Mouse (Mus musculus) activated CD4-positive, CD25-positive, alpha-beta regulatory T cell, adult 4 months (primary cell): ENCODE measurements around the gene Sumf2. TPM values are rescaled to one million over a fixed set of nuclear protein-coding genes. Genes with fewer than 3 reads are reported as not detected.
"Not testable (repeated sequence)": the region's sequence is repeated elsewhere in the genome, so short reads cannot be mapped to it uniquely, and the experiment has no call there.

Experiments used
- ATAC-seq: one replicate; pipeline ENCODE4 v1.8.0; 2017
- polyA plus RNA-seq, 2 experiments: library from polyadenylated mRNA; unstranded; fragments of 100-300 nt; shearing (Covaris generic); gene quantifications; one replicate each; pipeline ENCODE4 v1.2.1; 2017

Sumf2 gene
- 10 to 100 TPM; 12.3 to 17.1 TPM for polyA plus RNA-seq

- peak; percentile 98 for ATAC-seq
These were observed at the start of gene Sumf2 for GRCm38 (mm10) chr5:129846752-129847557. Gene Sumf2, plus strand, starts transcription at chr5:129846986.

- no peak for ATAC-seq
These were observed 1.9 kb upstream of the Sumf2 start for GRCm38 (mm10) chr5:129844848-129845247.

- ATAC-seq = no peak
These were observed 703 bp downstream of the Sumf2 start for GRCm38 (mm10) chr5:129847558-129847820.

GRCm38 (mm10) chr5:129855163-129855562, 8.4 kb downstream of the Sumf2 start:
- ATAC-seq = no peak

- no peak for ATAC-seq
These were observed 9.6 kb downstream of the Sumf2 start for GRCm38 (mm10) chr5:129856414-129856813.

- ATAC-seq = no peak
These were observed 15.5 kb downstream of the Sumf2 start for GRCm38 (mm10) chr5:129862325-129862724.

GRCm38 (mm10) chr5:129864467-129864866, 17.7 kb downstream of the Sumf2 start:
- no peak for ATAC-seq

- ATAC-seq = no peak
These were observed 19.1 kb downstream of the Sumf2 start for GRCm38 (mm10) chr5:129865841-129866240.

GRCm38 (mm10) chr5:129869238-129869995, 22.6 kb downstream of the Sumf2 start:
- no peak for ATAC-seq

GRCm38 (mm10) chr5:129871238-129871637, 24.5 kb downstream of the Sumf2 start:
- ATAC-seq = no peak

GRCm38 (mm10) chr5:129873942-129874341, 27.2 kb downstream of the Sumf2 start:
- ATAC-seq = no peak

- ATAC-seq = no peak
These were observed 28.3 kb downstream of the Sumf2 start for GRCm38 (mm10) chr5:129875098-129875497.

GRCm38 (mm10) chr5:129877731-129878455, 31.1 kb downstream of the Sumf2 start:
- ATAC-seq = no peak

- no peak for ATAC-seq
These were observed 32.2 kb downstream of the Sumf2 start for GRCm38 (mm10) chr5:129878946-129879345.

GRCm38 (mm10) chr5:129879888-129880287, 33.1 kb downstream of the Sumf2 start:
- no peak for ATAC-seq

- ATAC-seq = no peak
These were observed 39.5 kb downstream of the Sumf2 start for GRCm38 (mm10) chr5:129886271-129886670.

- ATAC-seq = peak; percentile 94
These were observed 40.3 kb downstream of the Sumf2 start, which contains the start of gene Chchd2 for GRCm38 (mm10) chr5:129886911-129887636. Gene Chchd2, minus strand, starts transcription at chr5:129887470.

GRCm38 (mm10) chr5:129890390-129890789, 43.6 kb downstream of the Sumf2 start:
- ATAC-seq = not testable (repeated sequence)

- ATAC-seq = peak; percentile 100
These were observed 48.7 kb downstream of the Sumf2 start, which contains the start of gene Zbed5 for GRCm38 (mm10) chr5:129895198-129896088. Gene Zbed5, plus strand, starts transcription at chr5:129895723.

GRCm38 (mm10) chr5:129898449-129898848, 51.7 kb downstream of the Sumf2 start, which contains the start of gene Phkg1:
Gene Phkg1, minus strand, starts transcription at chr5:129898549.
- no peak for ATAC-seq

- ATAC-seq = no peak
These were observed 61.0 kb downstream of the Sumf2 start for GRCm38 (mm10) chr5:129907775-129908174.
